Mouse (Mus musculus) cerebellum, adult 2 months (tissue): ENCODE results near the gene 1500011B03Rik.

Experiments used
- CTCF ChIP-seq: fragments of 200-500 bp; IDR thresholded peaks from 2 replicates; pipeline ENCODE4 v1.5.1; 2011; ENCODE audit warnings: low read depth, mild to moderate bottlenecking, control low read depth, low read length, moderate library complexity, borderline replicate concordance; ENCODE audit not compliant: insufficient read depth
- POLR2A ChIP-seq: fragments of 200-500 bp; IDR thresholded peaks from 2 replicates; pipeline ENCODE4 v1.6.1; 2011; ENCODE audit warnings: low read length, control low read depth, borderline replicate concordance; ENCODE audit not compliant: insufficient read depth

GRCm38 (mm10) chr5:114806636-114807035 is 16.6 kb downstream of the 1500011B03Rik start:
- TF ChIP-seq POLR2A (no peak), CTCF (no peak)
